Mouse (Mus musculus) testis, adult 10 weeks (tissue): ENCODE measurements around the gene AI464131. TPM values are rescaled to one million over a fixed set of nuclear protein-coding genes. Genes with fewer than 3 reads are reported as not detected.

Experiments used
- polyA plus RNA-seq: library from polyadenylated mRNA; stranded (reverse); fragments of 350-450 nt; fragmentation: Illumina TruSeq; extraction: RNeasy Lipid Tissue Mini Kit (QIAGEN cat#74804); gene quantifications from one replicate; pipeline ENCODE4 v1.2.3, GENCODE M21; 2014; ENCODE audit warnings: low read depth, low replicate concordance

The AI464131 gene
- polyA plus RNA-seq, result 4.2 TPM

GRCm38 (mm10) chr4:41502986-41503412 is at the start of gene AI464131:
AI464131 (minus strand) TSS chr4:41503076.

GRCm38 (mm10) chr4:41517233-41517632 is 14.4 kb upstream of the AI464131 start, which contains the start of gene 1110017D15Rik:
1110017D15Rik (minus strand) TSS chr4:41517333.

GRCm38 (mm10) chr4:41464345-41465286 is 38.3 kb downstream of the AI464131 start, which contains the start of the genes Kif24 and Nudt2:
Kif24 (minus strand) TSS chr4:41464887.
Nudt2 (plus strand) TSS chr4:41465151.

Other genes with a start within 250 kb of the AI464131 start
- 176 TPM for gene Ubap2, start 227.9 kb downstream of the AI464131 start, polyA plus RNA-seq
- 47.3 TPM for gene Dcaf12, start 188.2 kb downstream of the AI464131 start, polyA plus RNA-seq
- 72.6 TPM for gene Ubap1, start 154.1 kb downstream of the AI464131 start, polyA plus RNA-seq
- gene Kif24, start 38.2 kb downstream of the AI464131 start, polyA plus RNA-seq, result 26.8 TPM
- gene Nudt2, start 37.9 kb downstream of the AI464131 start, polyA plus RNA-seq, result 13.1 TPM
- gene 1110017D15Rik, start 14.3 kb upstream of the AI464131 start, polyA plus RNA-seq, result 211 TPM
- gene Fam219a, start 66.5 kb upstream of the AI464131 start, polyA plus RNA-seq, result 5.2 TPM
- 36.1 TPM for gene Dnaic1, start 66.7 kb upstream of the AI464131 start, polyA plus RNA-seq
- 0.17 TPM for gene Enho, start 137.2 kb upstream of the AI464131 start, polyA plus RNA-seq
- gene Cntfr, start 194.0 kb upstream of the AI464131 start, polyA plus RNA-seq, result not detected
- 4.1 TPM for gene Il11ra1, start 196.9 kb upstream of the AI464131 start, polyA plus RNA-seq
- gene Rpp25l, start 210.5 kb upstream of the AI464131 start, polyA plus RNA-seq, result not detected
- gene Dctn3, start 220.1 kb upstream of the AI464131 start, polyA plus RNA-seq, result 23.1 TPM
- not detected for gene Arid3c, start 228.1 kb upstream of the AI464131 start, polyA plus RNA-seq